Mouse (Mus musculus): ENCODE measurements around the gene Nhsl2. TPM values are rescaled to one million over a fixed set of nuclear protein-coding genes. Genes with fewer than 3 reads are reported as not detected.

Gene Nhsl2
- polyA plus RNA-seq, 1 experiment from 2014 or later: 17.4 TPM

GRCm38 (mm10) chrX:101952436-101952835 is 103.3 kb downstream of the Nhsl2 start:
- no peak for ATAC-seq (ENCODE audit: insufficient number of reproducible peaks, insufficient read depth, low FRiP score, low read depth)
- Histone ChIP-seq H3K9ac (replicated peaks; ENCODE audit: low read depth, low read length) (no peak overlapping the region), H3K4me1 (ENCODE audit: control insufficient read depth, insufficient read depth, low read length) (no peaks in the 10 kb centered on the region), H3K27ac (ENCODE audit: low read length) (no peak overlapping the region), H3K36me3 (ENCODE audit: control insufficient read depth, insufficient read depth, low read length) (no peaks in the 10 kb centered on the region), H3K4me3 (ENCODE audit: low read depth, low read length) (no peak overlapping the region), H3K9me3 (ENCODE audit: control insufficient read depth, low read depth, low read length) (no peaks in the 10 kb centered on the region), H3K27me3 (ENCODE audit: control insufficient read depth, insufficient read depth, low read length) (no peaks in the 10 kb centered on the region), H3K4me2 (replicated peaks; ENCODE audit: low read depth, low read length) (no peak overlapping the region)
- 56% methylated on average over 6 of the region's 6 CpGs for WGBS

GRCm38 (mm10) chrX:101953256-101953655 is 104.1 kb downstream of the Nhsl2 start:
- Histone ChIP-seq H3K4me2 (replicated peaks; ENCODE audit: low read depth, low read length) (no peak overlapping the region), H3K9ac (replicated peaks; ENCODE audit: low read depth, low read length) (no peak overlapping the region), H3K9me3 (ENCODE audit: control insufficient read depth, low read depth, low read length) (no peaks in the 10 kb centered on the region), H3K4me3 (ENCODE audit: low read depth, low read length) (no peak overlapping the region), H3K27me3 (ENCODE audit: control insufficient read depth, insufficient read depth, low read length) (no peaks in the 10 kb centered on the region), H3K4me1 (ENCODE audit: control insufficient read depth, insufficient read depth, low read length) (no peaks in the 10 kb centered on the region), H3K27ac (ENCODE audit: low read length) (no peak overlapping the region), H3K36me3 (ENCODE audit: control insufficient read depth, insufficient read depth, low read length) (no peaks in the 10 kb centered on the region)
- 90% methylated on average over 2 of the region's 2 CpGs for WGBS
- no peak for ATAC-seq (ENCODE audit: insufficient number of reproducible peaks, insufficient read depth, low FRiP score, low read depth)

GRCm38 (mm10) chrX:101953787-101954491 is 104.8 kb downstream of the Nhsl2 start:
- Histone ChIP-seq H3K36me3 (ENCODE audit: control insufficient read depth, insufficient read depth, low read length) (no peaks in the 10 kb centered on the region), H3K9ac (replicated peaks; ENCODE audit: low read depth, low read length) (no peak overlapping the region), H3K4me1 (ENCODE audit: control insufficient read depth, insufficient read depth, low read length) (no peaks in the 10 kb centered on the region), H3K27me3 (ENCODE audit: control insufficient read depth, insufficient read depth, low read length) (no peaks in the 10 kb centered on the region), H3K27ac (ENCODE audit: low read length) (no peak overlapping the region), H3K9me3 (ENCODE audit: control insufficient read depth, low read depth, low read length) (no peaks in the 10 kb centered on the region), H3K4me2 (replicated peaks; ENCODE audit: low read depth, low read length) (peak overlapping the region; percentile 43), H3K4me3 (ENCODE audit: low read depth, low read length) (peak overlapping the region; percentile 19)
- ATAC-seq (ENCODE audit: insufficient number of reproducible peaks, insufficient read depth, low FRiP score, low read depth): peak; percentile 97
- WGBS: 19% methylated on average over 28 of the region's 30 CpGs

GRCm38 (mm10) chrX:101954492-101954851 is 105.3 kb downstream of the Nhsl2 start:
- Histone ChIP-seq H3K4me3 (ENCODE audit: low read depth, low read length) (no peak overlapping the region), H3K9ac (replicated peaks; ENCODE audit: low read depth, low read length) (no peak overlapping the region), H3K4me2 (replicated peaks; ENCODE audit: low read depth, low read length) (no peak overlapping the region), H3K4me1 (ENCODE audit: control insufficient read depth, insufficient read depth, low read length) (no peaks in the 10 kb centered on the region), H3K27me3 (ENCODE audit: control insufficient read depth, insufficient read depth, low read length) (no peaks in the 10 kb centered on the region), H3K36me3 (ENCODE audit: control insufficient read depth, insufficient read depth, low read length) (no peaks in the 10 kb centered on the region), H3K9me3 (ENCODE audit: control insufficient read depth, low read depth, low read length) (no peaks in the 10 kb centered on the region), H3K27ac (ENCODE audit: low read length) (no peak overlapping the region)
- 55% methylated on average over 6 of the region's 6 CpGs for WGBS
- ATAC-seq (ENCODE audit: insufficient number of reproducible peaks, insufficient read depth, low FRiP score, low read depth): no peak

GRCm38 (mm10) chrX:101961848-101962247 is 112.7 kb downstream of the Nhsl2 start:
- H3K9ac ChIP-seq (replicated peaks; ENCODE audit: low read depth, low read length): no peak overlapping the region
- H3K27ac ChIP-seq (ENCODE audit: low read length): no peak overlapping the region
- H3K4me1 ChIP-seq (ENCODE audit: control insufficient read depth, insufficient read depth, low read length): no peaks in the 10 kb centered on the region
- no peak overlapping the region for H3K4me2 ChIP-seq (replicated peaks; ENCODE audit: low read depth, low read length)
- H3K36me3 ChIP-seq (ENCODE audit: control insufficient read depth, insufficient read depth, low read length): no peaks in the 10 kb centered on the region
- ATAC-seq (ENCODE audit: insufficient number of reproducible peaks, insufficient read depth, low FRiP score, low read depth): no peak
- no peaks in the 10 kb centered on the region for H3K9me3 ChIP-seq (ENCODE audit: control insufficient read depth, low read depth, low read length)
- no peak overlapping the region for H3K4me3 ChIP-seq (ENCODE audit: low read depth, low read length)
- H3K27me3 ChIP-seq (ENCODE audit: control insufficient read depth, insufficient read depth, low read length): no peaks in the 10 kb centered on the region
- 73% methylated on average over 4 of the region's 4 CpGs for WGBS

- Histone ChIP-seq H3K27me3 (ENCODE audit: control insufficient read depth, insufficient read depth, low read length) (no peaks in the 10 kb centered on the region), H3K4me3 (ENCODE audit: low read depth, low read length) (no peak overlapping the region), H3K27ac (ENCODE audit: low read length) (no peak overlapping the region), H3K9me3 (ENCODE audit: control insufficient read depth, low read depth, low read length) (no peaks in the 10 kb centered on the region), H3K36me3 (ENCODE audit: control insufficient read depth, insufficient read depth, low read length) (no peaks in the 10 kb centered on the region), H3K4me2 (replicated peaks; ENCODE audit: low read depth, low read length) (no peak overlapping the region), H3K9ac (replicated peaks; ENCODE audit: low read depth, low read length) (no peak overlapping the region), H3K4me1 (ENCODE audit: control insufficient read depth, insufficient read depth, low read length) (no peaks in the 10 kb centered on the region)
- ATAC-seq (ENCODE audit: insufficient number of reproducible peaks, insufficient read depth, low FRiP score, low read depth): no peak
- WGBS: 78% methylated on average over 3 of the region's 3 CpGs
Measured at GRCm38 (mm10) chrX:101963711-101964110, 114.5 kb downstream of the Nhsl2 start.

GRCm38 (mm10) chrX:101973028-101973427 is 123.8 kb downstream of the Nhsl2 start:
- no peak for ATAC-seq (ENCODE audit: insufficient number of reproducible peaks, insufficient read depth, low FRiP score, low read depth)
- no peak overlapping the region for H3K9ac ChIP-seq (replicated peaks; ENCODE audit: low read depth, low read length)
- no peak overlapping the region for H3K4me3 ChIP-seq (ENCODE audit: low read depth, low read length)
- no peak overlapping the region for H3K4me2 ChIP-seq (replicated peaks; ENCODE audit: low read depth, low read length)
- no peaks in the 10 kb centered on the region for H3K36me3 ChIP-seq (ENCODE audit: control insufficient read depth, insufficient read depth, low read length)
- 67% methylated on average over 3 of the region's 3 CpGs for WGBS
- no peaks in the 10 kb centered on the region for H3K27me3 ChIP-seq (ENCODE audit: control insufficient read depth, insufficient read depth, low read length)
- H3K27ac ChIP-seq (ENCODE audit: low read length): no peak overlapping the region
- H3K4me1 ChIP-seq (ENCODE audit: control insufficient read depth, insufficient read depth, low read length): no peaks in the 10 kb centered on the region
- no peaks in the 10 kb centered on the region for H3K9me3 ChIP-seq (ENCODE audit: control insufficient read depth, low read depth, low read length)

GRCm38 (mm10) chrX:101976931-101977330 is 127.7 kb downstream of the Nhsl2 start:
- WGBS: 55% methylated on average over 3 of the region's 3 CpGs

GRCm38 (mm10) chrX:101978861-101979260 is 129.7 kb downstream of the Nhsl2 start:
- Histone ChIP-seq H3K9me3 (ENCODE audit: control insufficient read depth, low read depth, low read length) (no peaks in the 10 kb centered on the region), H3K4me2 (replicated peaks; ENCODE audit: low read depth, low read length) (no peak overlapping the region), H3K27ac (ENCODE audit: low read length) (peak overlapping the region; percentile 77), H3K4me3 (ENCODE audit: low read depth, low read length) (no peak overlapping the region), H3K27me3 (ENCODE audit: control insufficient read depth, insufficient read depth, low read length) (no peaks in the 10 kb centered on the region), H3K36me3 (ENCODE audit: control insufficient read depth, insufficient read depth, low read length) (no peaks in the 10 kb centered on the region), H3K9ac (replicated peaks; ENCODE audit: low read depth, low read length) (no peak overlapping the region), H3K4me1 (ENCODE audit: control insufficient read depth, insufficient read depth, low read length) (no peaks in the 10 kb centered on the region)
- peak; percentile 29; the same call in 1 of the 2 replicates for ATAC-seq (ENCODE audit: insufficient number of reproducible peaks, insufficient read depth, low FRiP score, low read depth)
- WGBS: 28% methylated on average over 2 of the region's 2 CpGs

More at GRCm38 (mm10) chrX:101976931-101977330, 127.7 kb downstream of the Nhsl2 start:
- no peak overlapping the region for H3K4me2 ChIP-seq (replicated peaks; ENCODE audit: low read depth, low read length)
- ATAC-seq (ENCODE audit: insufficient number of reproducible peaks, insufficient read depth, low FRiP score, low read depth): no peak
- no peaks in the 10 kb centered on the region for H3K27me3 ChIP-seq (ENCODE audit: control insufficient read depth, insufficient read depth, low read length)
- H3K4me1 ChIP-seq (ENCODE audit: control insufficient read depth, insufficient read depth, low read length): no peaks in the 10 kb centered on the region
- H3K9ac ChIP-seq (replicated peaks; ENCODE audit: low read depth, low read length): no peak overlapping the region
- no peaks in the 10 kb centered on the region for H3K9me3 ChIP-seq (ENCODE audit: control insufficient read depth, low read depth, low read length)
- H3K36me3 ChIP-seq (ENCODE audit: control insufficient read depth, insufficient read depth, low read length): no peaks in the 10 kb centered on the region
- no peak overlapping the region for H3K4me3 ChIP-seq (ENCODE audit: low read depth, low read length)
- no peak overlapping the region for H3K27ac ChIP-seq (ENCODE audit: low read length)

Data from stomach, embryonic 14.5 days (tissue).